Mouse (Mus musculus) left cerebral cortex, postnatal 25 days (tissue): Measurements from ENCODE around the gene Pax3. TPM values are rescaled to one million over a fixed set of nuclear protein-coding genes. Genes with fewer than 3 reads are reported as not detected.

Source experiments
- DNase-seq, 2 experiments: peaks; one replicate each; pipeline ENCODE4 v3.0.0; 2022; ENCODE audit warnings: low spot score in 2 of 2, mixed read lengths in 1 of 2
- intact Hi-C: fragments of 180-260 bp; cut with DNase I; formaldehyde crosslinking; loops from one replicate; pipeline ENCODE4 v1.15.1; 2025
- total RNA-seq, 2 experiments: library from RNA; stranded (reverse); gene quantifications; 2 replicates each; pipeline ENCODE4 v1.2.3; 2021

The Pax3 gene
- total RNA-seq: not detected

DNA sequence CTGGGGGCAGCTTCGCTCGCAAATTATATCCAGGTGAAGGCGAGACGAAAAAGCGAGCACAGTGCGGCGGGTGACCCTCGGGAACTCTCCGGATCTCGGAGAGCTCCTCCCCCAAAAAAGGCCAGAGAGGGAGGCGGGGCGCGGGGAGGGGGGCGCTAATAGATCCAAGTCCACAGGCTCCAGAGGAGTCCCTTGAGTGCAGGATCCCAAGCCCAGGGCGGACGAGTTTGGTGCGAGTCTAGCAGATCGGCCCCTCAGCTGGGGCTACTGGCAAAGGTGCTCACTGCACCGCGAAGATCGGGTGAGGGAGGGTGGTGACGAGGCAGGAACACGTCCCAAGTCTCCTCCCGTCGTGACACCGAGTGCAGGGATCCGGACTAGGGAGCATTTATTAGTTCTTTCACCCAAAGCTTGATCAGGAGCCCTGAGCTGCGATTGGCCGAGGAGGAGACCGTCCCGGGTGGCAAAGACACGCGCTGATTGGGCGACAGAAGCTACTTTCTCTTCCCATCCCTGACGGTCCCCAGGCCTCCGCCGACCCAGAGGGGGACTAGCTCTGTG is at the start of gene Pax3:
TSS of gene Pax3 (minus strand) at position 384 of the 561 bp plus-strand sequence.
- intact Hi-C loops: no loop called here
- no peak for DNase-seq

DNA sequence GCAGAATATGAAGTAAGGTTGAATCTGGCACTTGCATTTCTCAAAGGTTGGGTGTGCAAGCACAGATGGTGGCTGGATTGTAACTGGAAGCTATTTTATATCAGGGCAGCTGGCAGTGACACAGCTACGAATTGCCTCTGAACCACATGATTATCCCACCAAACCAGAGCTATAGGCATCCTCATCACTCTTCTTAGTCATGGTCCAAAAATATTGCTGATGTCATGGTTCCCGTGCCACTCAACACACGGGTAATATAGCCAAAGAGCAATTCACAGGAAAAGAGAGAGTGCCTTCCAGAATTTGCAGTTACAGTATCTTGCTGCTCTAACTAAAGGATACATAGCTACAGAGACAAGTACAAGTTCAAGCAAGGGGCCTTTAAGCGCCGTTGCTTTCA is 37.4 kb upstream of the Pax3 start:
- intact Hi-C loops: no loop called here
- no peak for DNase-seq

DNA sequence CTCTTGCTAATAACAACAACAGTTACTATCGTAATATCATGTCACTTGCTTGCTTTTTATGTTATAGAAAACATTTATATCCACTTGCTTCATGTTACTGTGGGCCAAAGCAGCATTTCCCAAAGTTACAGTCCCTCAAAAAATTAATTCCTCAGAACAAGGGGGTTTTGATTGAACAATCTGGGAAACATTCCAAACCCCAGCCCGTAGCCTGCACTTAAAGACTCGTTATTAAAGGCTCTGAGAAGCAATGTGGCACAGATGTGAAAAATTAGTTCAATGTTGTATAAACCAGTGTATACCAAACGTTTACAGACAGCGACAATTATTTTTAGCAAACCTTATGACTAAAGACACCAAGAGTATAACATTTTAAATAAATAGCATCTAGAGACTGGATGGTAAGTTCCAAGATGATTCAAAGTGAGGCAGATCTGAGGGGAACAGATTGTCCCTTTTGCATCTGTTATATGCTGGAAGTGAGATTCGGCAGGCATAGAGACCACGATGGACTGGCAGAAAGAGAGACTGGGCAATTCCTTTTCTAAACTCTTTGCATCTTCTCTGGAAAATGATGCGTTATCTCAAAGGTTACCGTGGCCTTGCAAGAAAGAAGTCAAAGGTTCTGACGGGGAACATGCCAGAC is 35.1 kb upstream of the Pax3 start:
- intact Hi-C loops: no loop called here
- DNase-seq: peak in 1 of 2 experiments; percentile 47

DNA sequence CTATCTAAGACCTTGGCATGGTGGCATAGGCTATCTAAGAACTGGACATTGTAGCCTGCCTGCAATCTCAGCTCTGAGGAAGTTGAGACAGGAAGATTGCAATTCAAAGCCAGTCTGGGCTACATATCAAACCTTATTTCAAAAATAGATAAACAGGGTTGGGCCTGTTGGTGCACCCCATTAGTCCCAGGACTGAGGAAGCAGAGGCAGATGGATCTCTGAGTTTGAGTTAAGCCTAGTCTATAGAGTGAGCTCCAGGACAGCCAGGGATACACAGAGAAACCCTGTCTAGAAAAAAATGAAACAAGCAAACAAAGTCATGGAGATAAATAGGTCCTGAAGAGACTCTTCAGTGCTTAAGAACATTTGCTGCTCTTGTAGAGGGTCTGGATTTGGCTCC is 32.9 kb upstream of the Pax3 start:
- intact Hi-C loops: no loop called here
- no peak for DNase-seq

DNA sequence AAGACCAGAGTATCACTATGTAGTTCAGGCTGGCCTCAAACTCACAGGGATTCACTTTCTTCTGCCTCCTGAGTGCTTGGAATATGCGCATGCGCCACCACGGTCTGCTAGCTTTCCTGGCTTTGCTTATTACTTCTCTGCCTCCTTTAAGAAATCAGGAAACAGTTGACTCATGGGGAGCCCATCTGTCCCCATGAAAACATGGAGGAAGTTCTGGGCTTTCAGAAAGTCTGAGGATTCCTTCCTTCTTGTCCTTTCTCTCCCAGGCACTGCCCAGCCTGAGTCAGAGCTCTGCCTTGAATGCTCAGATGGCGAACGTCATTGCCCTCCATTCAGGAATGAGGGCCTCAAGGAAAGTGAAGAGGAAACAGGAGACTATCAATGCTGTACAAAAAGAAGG is 31.8 kb upstream of the Pax3 start:
- peak in 1 of 2 experiments; percentile 62 for DNase-seq
- intact Hi-C loops: no loop called here

DNA sequence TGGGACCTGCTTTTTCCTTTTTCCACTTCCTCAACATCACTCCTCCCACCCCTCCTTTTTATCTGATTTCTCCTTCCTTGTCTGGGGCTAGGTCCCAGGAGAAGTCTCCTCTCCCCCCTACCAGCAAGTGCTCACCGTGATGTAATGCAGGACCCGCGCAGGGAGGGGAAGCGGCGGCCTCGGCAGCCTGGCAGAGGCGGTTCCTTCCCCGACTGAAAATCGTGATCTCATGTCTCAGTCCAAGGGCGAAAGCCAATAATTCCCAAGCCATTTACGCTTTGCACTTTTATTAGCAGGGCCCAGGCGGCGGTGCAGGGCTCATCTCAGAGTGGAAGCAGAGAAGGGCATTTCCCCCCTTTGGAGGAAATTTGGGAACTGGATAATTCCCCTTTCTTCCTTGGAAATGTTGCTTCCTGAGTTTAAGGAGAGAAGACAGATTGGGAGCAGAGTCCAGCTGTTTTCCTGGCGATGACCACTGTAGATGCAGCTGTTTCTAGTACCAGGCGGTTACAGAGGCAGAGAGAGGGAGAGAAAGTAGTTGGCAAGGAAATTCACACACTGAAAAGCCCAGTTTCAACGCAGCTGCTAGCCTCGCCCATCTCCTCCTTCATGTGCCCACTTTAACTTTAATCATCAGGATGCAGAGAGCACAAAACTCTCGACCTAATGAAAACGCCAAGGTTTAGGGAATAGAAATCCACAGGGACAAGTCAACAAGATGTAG is 21.3 kb upstream of the Pax3 start:
- DNase-seq: no peak
- intact Hi-C loops: loop anchor here (2.0 to 5.0 kb wide), 2 partner anchors 94 to 201 kb away; partner anchors contain the start of gene Sgpp2

DNA sequence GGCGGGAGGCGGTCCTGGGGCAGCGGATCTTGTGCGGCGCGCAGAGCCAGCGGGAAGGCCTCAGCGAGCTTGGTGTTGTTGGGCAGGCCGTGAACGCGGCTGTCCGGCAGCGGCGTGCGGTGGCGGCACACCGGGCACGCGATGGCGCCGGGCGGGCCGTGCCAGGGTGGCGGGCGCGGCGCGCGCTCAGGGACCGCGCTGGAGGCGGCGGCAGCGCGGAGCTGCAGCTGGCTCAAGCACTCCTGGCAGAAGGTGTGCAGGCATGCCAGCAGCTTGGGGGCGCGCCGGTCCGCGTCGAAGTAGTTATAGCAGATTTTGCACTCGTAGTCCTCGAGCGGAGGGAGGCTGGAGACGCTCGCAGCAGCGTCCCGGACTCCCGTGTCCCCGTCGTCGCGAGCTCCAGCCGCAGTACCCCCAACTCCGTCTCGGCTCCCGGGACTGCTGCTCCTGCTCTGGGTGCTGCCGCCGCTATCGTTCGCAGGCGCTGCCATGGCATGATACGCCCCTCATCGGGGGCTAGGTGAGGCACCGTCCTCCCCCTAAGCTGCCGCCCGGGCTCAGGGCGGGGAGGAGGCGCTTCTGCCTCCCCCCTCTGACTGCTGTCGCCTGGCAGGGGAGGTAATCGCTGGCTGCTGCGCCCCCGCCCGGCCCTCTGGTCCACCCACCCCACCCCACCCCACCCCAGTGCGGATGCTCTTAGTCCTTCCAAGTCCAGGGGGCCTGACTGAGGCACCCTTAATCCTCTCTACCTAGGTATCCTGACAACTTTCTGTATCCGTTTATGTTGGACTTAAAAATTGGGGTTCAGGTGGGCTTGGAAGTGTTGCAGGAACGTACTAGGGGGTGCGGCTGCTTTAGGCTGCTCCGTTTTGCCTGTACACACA is 20.5 kb upstream of the Pax3 start:
- intact Hi-C loops: loop anchor here (1.0 to 5.0 kb wide), 3 partner anchors 95 to 201 kb away; partner anchors contain the start of gene Sgpp2
- DNase-seq: no peak

DNA sequence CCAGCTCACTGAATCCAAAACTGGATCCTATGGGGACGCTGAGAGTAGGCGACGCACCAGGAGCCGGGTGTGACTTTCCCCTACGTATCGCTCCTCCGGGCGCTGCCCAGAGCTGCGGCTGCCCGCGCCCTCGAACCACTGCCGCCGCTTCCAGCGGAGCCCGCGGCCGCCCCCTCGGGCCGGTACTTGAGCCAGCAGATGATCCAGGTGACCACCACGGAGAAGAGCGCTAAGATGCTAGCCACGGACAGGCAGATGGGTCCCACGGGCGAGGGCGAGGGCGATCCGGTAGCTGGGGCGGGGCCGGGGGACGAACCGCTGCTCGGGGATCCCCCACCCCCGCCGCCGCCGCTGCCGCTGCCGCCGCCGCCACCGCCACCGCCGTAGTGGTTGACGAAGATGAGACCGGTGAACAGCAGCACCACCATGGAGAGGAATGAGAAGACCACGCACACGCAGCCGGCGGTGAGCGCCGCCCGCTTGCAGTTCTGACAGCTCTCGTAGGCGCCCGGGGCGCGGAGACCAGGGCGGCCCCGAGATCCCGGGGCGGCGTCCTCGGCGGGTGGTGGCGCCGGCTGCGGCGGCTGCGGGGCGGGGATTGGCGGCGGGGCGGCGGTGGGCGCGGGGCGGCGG is 19.7 kb upstream of the Pax3 start:
- intact Hi-C loops: loop anchor here (1.0 to 5.0 kb wide), 2 partner anchors 96 to 155 kb away; partner anchors contain the start of gene Sgpp2
- DNase-seq: no peak

DNA sequence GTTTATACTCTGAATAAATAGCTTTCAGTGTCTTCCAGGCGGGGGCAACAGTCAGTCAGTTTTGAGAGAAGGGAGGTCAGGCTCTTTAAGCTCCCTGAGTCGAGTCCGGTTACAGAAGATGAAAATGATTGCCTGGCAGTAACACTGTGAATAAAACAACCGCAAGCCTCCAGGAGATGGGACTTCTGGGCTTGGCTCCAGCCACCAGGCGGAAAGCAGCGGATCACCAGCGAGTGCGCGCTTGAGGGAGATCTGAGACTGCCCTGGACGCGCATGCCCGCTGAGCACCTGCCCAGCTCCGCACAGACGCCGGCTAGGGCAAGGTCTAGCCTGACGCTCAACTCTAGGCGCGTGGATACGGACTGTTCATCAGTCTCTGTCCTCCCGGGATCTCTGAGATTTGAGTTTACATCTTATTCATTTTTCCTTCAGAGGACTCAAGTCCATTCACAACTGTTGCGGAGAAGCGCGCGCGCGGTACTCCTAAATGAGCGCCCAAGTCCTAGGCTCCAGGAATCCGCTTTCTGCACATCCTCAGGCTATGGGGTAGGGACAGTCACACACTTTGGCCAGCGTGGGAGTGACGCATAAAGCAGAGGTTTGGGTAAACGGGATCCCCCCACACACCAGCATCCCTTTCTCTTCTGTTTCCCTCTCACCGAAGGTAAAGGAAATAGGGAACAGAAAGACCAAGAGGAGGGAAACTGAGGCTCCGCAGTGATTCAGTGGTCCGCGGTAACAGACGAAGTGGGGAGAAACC is 19.0 kb upstream of the Pax3 start:
- intact Hi-C loops: loop anchor here (5.0 kb wide), 1 partner anchor 96 kb away; the partner anchor contains the start of gene Sgpp2
- DNase-seq: no peak

DNA sequence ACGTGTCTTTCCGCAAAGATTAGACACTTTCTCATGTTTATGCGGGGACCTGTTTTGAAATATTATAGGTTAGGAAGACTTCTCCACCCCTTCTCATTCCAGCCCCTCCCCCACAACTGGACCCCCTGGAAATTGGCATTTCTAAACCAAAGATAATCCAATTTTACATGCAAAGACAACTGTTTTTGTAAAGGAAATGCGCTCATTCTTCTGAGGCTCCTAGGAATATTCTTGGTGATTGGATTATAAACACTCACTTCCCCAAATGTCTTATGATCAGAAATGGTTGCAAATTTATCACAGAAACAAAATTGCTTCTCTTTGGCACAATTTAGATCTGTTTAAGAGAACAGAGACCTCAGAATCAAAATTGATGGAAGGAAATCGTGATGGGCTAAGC is 14.1 kb upstream of the Pax3 start:
- intact Hi-C loops: no loop called here
- DNase-seq: no peak

DNA sequence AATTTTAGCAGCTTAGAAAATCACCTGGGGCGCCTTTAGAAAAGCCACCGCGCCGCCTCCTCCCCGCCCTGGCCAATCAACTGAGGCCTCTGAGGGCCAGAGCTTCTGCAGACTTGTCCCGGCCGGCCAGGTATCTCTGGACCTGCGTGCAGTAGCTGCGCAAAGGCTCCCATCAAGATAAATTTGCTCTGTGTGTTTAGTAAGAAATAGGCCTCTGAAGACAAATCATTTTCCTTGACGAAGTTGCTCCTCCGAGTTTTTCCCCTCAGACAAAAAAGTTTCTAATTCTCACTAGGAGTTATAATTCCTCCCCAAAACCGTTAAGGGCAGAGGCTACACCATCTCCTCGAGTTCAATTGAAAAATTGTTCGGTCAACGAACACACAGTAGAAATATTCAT is 13.6 kb upstream of the Pax3 start:
- intact Hi-C loops: no loop called here
- DNase-seq: no peak

DNA sequence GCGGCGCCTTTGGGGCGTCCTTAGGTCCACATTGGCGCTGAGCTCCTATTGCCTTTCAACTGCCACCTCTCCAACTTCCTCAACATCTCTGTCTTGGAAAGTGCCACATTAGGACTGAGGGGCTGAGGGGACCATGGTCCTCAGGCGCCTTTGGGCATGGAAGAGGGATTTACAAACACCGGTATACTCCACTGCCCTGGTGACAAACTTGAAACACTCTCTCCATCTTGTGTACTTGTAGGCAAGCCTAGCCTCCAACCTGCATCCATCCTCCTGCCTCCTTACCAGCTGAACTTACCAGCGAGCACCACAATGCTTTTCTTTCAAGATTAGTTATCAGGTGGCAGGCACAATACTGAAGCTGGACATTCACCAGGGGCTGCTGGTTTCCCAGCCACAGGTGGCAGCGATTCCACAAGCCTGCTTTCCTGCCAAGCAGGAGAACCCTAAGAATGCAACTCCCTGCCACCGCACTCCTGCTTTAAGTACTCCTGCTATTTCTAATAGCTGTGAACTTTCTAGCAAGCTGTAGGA is 11.4 kb upstream of the Pax3 start:
- no peak for DNase-seq
- intact Hi-C loops: no loop called here

DNA sequence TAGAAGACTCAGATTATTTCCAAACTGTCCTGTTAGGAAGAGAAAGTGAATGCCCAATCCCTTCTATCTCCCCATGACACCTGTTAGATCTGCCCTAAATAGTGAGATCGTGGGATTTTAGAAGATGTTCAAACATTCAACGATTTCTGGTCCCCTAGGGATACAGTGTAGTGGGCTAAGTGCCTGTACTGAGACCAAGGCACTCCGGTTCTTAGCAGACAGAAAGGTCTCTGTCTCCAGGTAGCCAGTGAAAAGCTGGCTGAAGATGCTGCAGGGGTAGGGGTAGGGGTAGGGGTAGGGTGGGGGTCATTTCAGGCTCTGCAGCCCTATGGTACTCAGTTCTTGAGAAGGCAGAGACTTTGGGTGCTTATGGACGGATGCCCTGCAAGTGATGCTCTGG is 7.4 kb upstream of the Pax3 start:
- intact Hi-C loops: loop anchor here (5.0 kb wide), 1 partner anchor 62 kb away; no protein-coding TSS in a partner anchor
- DNase-seq: no peak

DNA sequence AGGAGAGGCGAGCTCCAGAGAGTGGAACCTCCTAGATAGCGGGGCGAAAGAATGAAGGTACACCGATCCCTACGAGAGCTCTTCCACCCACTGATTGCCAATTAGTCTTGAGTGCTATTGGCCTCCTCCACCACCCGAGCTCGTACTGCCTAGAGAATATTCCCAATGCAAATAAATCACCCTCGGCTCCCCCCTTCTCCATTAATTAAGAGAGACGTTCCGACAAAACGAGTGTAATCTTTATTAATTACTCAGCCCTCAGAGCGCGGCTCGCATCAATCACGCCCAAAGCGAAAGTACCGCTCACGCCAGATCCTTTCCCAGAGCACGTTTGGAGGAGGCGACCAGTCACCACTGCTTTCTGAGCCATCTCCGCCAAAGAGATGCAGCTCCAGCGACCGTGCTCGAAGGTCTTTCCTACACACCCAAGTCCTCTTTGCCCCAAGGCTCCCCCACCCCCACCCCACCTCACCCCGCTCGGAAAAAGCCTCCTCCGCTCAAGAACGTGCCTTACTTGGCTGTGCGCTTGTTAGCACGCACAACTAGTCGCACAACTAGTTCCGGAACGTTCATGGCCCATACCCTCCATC is 6.8 kb upstream of the Pax3 start:
- intact Hi-C loops: loop anchor here (5.0 kb wide), 1 partner anchor 61 kb away; no protein-coding TSS in a partner anchor
- no peak for DNase-seq

DNA sequence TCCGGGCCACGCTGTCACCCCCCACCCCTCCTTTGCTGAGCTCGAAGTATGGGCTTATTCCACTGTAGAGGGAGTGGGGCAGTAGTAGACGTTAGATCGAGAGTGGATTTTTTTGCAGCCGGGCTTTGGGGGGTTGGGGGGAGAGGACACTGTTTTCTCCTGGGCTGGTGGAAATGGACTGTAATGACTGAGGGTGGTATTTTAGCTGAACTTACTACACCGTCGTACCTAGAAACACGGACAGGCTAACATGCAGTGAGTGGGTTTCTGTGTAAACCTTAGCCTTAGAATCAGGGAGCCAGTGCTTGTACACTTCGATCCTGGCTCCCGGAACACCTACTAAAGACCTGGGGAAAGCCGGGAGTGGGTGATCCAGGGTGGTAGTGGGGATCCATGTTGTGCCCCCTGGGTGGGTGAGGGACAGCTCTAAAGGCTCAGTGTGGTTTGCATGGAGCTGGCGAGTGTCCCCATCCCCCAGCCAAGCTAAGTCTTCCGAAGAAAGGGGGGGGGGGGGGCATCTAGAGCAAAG is 6.2 kb upstream of the Pax3 start:
- intact Hi-C loops: loop anchor here (5.0 kb wide), 1 partner anchor 61 kb away; no protein-coding TSS in a partner anchor
- DNase-seq: no peak

DNA sequence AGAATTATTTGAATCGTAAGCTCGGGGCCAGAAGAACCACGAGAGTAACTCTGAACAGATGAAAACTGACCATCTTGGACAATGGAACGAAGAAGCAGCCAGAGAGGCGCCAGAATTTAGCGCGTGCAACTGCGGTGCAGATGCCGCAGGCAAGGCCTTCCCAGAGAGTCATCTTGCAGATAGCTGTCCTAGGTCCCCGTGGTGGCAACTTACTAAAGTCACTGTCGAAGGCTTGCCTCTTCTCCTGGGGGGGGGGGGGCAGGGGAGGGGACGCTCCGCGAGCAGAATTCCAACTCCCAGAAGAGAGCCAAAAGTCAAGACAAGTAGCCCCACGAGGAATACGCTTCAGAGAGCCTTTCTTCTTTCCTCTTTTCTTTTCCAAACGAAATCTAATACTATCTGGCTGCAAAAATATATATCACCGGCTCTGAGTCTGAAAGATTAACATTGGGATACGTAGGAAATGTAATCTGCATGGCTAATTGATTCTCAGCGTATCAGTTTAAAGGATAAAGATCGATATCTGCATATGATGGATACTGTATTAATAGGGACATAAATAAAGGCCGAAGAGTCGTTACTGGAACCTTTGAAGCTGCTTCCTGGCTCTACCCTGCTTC is 5.6 kb upstream of the Pax3 start:
- intact Hi-C loops: loop anchor here (5.0 kb wide), 1 partner anchor 60 kb away; no protein-coding TSS in a partner anchor
- DNase-seq: no peak
